Mouse (Mus musculus): ENCODE measurements at regions not wholly inside any gene's neighbourhood (a gene's known extent, or its start where the extent isn't known, plus 50 kb on each side); places are given as distances from the start of the nearest gene placed in this dataset. TPM values are rescaled to one million over a fixed set of nuclear protein-coding genes. Genes with fewer than 3 reads are reported as not detected.
"Not testable (repeated sequence)": the region's sequence is repeated elsewhere in the genome, so short reads cannot be mapped to it uniquely, and the experiment has no call there.

- no peak for DNase-seq (ENCODE audit: low spot score)
Measured at GRCm38 (mm10) chr8:97251458-97251865, 1363.1 kb upstream of the Got2 start.

GRCm38 (mm10) chr8:97234551-97235107, 1346.3 kb upstream of the Got2 start:
- DNase-seq (ENCODE audit: low spot score): no peak

GRCm38 (mm10) chr8:97232619-97233376, 1344.5 kb upstream of the Got2 start:
- DNase-seq (ENCODE audit: low spot score): no peak

GRCm38 (mm10) chr8:97231652-97232051, 1343.3 kb upstream of the Got2 start:
- DNase-seq (ENCODE audit: low spot score): no peak

- DNase-seq (ENCODE audit: low spot score): no peak
Measured at GRCm38 (mm10) chr8:97191806-97192205, 1303.5 kb upstream of the Got2 start.

GRCm38 (mm10) chr8:97183831-97184230, 1295.5 kb upstream of the Got2 start:
- DNase-seq (ENCODE audit: low spot score): not testable (repeated sequence)

GRCm38 (mm10) chr8:97182456-97182855, 1294.1 kb upstream of the Got2 start:
- not testable (repeated sequence) for DNase-seq (ENCODE audit: low spot score)

Small RNA genes lying in the stretch of these regions (microRNA-seq; reads per million reads assigned to microRNA genes)
- not detected for gene Gm26399

All from heart, adult 8-10 months (tissue).